Mouse (Mus musculus) kidney, postnatal 14 days (tissue): ENCODE data around the gene Aff1.

Experiments used
- DNase-seq: peaks from one replicate; pipeline ENCODE4 v3.0.0; 2022; ENCODE audit warnings: mixed read lengths

The Aff1 gene

DNA sequence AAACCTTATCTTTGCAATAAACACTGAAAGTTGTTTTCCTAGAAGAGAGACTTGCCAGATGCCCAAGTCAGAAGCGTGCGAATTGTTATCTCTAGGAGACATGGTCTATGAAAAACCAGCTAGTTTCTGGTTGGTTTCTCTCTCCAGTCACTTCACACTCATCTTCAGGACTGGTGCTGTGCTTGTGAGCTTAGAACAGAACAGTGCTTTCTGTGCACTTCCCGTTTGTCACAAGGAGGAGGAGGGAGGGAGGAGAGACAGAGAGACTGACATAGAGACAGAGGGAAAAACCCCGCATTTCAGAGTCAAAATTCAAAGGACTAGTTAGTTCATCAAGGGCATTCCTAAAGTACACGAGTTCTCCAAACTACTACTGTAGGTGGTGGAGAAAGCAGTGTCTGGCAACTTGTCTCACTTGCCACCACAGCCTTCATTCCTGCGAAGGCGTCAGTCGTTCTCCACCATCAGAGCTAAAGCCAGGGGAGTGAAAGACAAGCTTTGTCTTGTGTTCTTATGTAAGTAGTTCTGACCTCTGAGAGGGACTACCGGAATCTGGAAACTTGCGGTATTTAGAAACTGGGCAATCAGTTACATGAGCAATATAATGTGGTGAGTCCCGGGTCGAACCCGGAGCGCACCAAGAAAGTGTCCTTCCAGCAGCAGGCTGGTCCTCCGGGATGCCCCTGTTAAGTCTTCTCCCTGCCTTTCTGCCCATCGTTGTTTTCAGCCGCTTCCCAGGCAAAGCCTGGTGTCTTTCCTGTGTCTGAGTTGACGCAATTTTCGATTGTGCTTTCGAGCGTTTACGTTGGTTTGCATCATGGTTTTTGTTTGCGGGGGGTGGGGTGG is 60.7 kb downstream of the Aff1 start:
- DNase-seq: peak; percentile 60

DNA sequence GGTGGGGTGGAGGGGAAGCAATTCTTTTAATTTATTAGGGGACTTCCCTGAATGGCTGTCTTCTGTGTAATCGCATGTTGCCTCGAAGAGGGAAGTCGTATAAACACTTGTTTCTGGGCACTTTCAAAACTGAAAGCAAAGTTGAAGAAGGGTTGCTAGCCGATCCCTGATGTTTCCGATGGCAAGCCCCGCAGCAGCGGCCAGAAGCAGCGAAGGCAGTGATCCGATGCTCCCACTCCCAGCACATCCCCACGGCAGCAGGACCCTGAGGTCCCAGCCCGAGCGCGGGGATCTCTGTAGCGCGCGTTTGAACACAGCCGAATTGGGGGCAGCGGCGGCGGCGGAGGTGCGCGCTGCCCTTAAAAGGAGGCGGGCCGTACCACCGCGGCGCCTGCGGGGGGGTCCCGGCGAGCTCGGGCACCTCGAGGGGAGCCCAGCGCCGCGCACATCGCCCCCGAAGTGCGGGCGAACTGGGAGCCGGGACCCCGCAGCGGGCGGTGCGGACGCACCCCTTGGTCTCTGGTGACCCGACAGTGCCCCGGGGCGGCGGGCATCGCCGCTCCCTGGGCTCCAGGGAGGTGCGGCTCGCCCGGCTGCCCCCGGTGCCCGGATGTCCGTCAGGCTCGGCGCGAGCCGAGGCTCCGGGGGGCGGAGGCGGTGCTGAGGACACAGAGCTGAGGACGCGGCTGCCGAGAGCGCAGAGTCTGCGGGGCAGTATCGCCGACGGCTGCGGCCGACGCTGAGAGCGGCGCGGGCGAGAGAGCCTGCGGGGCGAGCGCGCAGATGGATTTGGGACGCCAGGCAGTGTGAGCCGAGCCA is 61.5 kb downstream of the Aff1 start:
- DNase-seq: peak; percentile 95

GRCm38 (mm10) chr5:103754330-103755134 is 62.4 kb downstream of the Aff1 start:
- peak; percentile 78 for DNase-seq

- DNase-seq: no peak
Observed at GRCm38 (mm10) chr5:103755135-103755487, 62.9 kb downstream of the Aff1 start.

- DNase-seq: no peak
Observed at GRCm38 (mm10) chr5:103756231-103756714, 64.1 kb downstream of the Aff1 start.

GRCm38 (mm10) chr5:103758491-103758890 is 66.3 kb downstream of the Aff1 start:
- DNase-seq: no peak

GRCm38 (mm10) chr5:103759489-103760424 is 67.6 kb downstream of the Aff1 start:
- no peak for DNase-seq

GRCm38 (mm10) chr5:103760425-103761131 is 68.4 kb downstream of the Aff1 start:
- DNase-seq: peak; percentile 69

DNA sequence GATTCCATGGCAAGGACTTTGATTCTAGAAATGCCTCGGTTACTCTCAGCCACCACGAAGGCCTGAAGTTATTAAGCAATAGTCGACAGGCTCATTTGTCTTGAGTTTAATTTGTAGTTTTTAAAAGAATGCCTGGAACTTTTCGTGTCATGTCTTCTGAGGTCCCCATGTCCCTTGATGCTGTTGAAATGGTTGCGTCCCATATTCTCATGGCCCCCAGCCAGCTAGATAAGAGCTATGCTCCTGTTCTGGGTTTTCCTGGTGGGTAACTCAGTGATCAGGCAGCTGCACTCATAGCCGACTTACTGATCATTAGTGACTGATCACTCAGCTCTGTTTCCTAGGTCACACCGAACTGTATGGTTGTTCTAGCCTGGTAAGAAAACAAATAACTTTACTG is 69.6 kb downstream of the Aff1 start:
- DNase-seq: no peak

GRCm38 (mm10) chr5:103762850-103763254 is 70.7 kb downstream of the Aff1 start:
- no peak for DNase-seq

DNA sequence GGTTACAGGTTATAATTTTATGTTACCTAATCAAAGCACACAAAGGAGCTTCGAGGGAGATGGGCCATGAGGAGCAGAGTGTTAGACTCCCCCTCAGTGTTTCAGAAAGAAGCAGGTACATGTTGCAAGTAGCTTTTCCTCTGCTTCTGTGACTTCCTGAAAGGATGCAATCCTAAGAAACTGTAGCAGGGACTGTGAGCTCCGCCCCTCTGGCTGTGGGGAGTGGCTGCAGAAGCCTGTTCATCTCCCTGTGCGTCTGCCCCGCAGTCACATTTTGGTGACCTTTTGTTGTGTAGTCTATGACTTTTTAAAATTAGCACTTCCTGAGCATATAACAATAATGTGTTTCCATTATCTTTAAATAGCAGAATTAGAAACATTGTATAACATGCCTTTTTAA is 73.2 kb downstream of the Aff1 start:
- no peak for DNase-seq

DNA sequence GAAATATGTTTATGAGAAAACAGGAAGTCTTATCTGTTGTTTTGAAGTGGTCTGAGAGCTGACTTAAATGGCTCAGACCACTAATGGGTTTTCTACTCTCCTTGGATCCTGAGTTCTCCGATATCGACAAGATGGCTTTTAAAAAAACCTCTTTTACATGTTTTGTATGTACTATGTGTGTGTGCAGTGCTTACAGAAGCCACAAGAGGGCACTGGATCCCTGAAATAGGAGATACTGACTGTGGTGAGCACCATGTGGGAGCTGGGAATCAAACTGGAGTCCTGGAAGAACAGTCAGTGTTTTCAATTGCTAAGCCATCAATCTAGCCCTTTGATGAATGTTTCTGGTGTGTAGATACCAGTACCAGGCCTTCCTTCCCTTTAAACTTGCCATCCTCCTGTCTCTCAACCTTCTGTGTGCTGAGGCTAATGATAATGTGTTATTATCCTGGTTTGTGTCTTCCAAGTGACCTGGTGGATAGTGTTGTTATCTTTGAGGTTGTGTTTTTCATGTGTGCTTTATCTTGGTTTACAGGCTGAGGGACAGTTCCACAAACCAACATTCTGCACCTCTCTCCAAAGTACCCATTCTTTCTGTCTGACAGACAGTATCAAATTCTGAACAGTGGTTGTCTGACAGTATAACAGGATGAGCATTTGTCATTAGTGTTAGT is 73.7 kb downstream of the Aff1 start:
- DNase-seq: no peak

- DNase-seq: no peak
Observed at GRCm38 (mm10) chr5:103766432-103766815, 74.2 kb downstream of the Aff1 start.

DNA sequence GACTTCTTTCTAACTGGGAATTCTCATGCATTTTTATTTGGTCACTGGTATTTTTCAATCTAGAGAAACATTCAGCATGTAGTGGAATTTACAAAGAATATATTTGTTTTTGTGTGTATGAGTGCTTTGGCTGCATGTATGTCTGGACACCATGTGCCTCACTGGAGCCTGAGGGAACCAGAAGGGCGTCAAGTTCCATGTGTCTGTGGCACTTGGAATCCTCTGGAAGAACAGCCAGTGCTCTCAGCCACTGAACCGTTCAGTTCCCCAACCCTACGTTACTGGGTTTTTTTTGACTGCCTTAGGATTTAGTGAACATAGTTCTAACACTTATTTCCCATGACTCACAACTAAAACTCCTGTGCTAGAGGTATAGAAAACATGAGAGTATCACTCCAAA is 76.8 kb downstream of the Aff1 start:
- DNase-seq: no peak

DNA sequence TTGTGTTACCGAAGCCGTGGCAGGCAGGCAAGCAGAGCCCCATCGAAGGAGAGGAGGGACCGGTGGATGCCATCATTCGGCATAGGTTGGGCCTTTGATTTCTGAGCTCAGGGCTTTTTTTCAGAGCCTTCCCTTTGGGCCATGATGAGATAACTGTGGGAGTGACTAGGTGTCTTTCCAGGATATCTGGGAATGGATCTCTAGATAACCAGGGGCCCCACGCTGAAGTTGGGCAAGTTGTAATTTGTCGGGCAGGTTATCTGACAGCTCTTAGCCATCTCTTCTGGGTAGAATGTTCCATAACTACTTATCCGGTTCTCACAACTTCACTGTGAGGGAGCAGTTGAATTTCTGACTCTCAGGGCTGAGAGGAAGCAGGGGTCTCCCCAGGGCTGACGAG is 77.5 kb downstream of the Aff1 start:
- DNase-seq: no peak

- DNase-seq: peak; percentile 55
Observed at GRCm38 (mm10) chr5:103770447-103771222, 78.5 kb downstream of the Aff1 start.

- no peak for DNase-seq
Observed at GRCm38 (mm10) chr5:103771380-103771779, 79.2 kb downstream of the Aff1 start.

DNA sequence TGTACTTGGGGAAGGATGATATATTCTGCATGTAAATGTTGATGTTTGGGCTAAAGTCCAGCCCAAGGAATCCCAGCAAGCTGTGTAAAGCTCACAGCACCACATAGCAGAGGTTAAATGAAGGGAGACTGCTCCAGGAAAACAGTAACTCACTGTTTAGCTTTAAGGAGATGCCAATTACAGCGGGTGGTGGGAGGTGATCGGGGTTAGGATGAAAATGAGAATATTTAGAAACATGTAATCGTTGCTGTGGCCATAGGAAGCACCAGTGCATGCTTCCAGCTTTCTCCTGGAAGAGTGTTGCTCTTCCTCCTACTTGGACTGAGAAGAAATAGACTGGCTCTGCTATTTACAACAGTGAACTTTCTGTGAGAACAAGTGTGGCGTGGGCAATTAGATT is 80.1 kb downstream of the Aff1 start:
- DNase-seq: peak; percentile 54

DNA sequence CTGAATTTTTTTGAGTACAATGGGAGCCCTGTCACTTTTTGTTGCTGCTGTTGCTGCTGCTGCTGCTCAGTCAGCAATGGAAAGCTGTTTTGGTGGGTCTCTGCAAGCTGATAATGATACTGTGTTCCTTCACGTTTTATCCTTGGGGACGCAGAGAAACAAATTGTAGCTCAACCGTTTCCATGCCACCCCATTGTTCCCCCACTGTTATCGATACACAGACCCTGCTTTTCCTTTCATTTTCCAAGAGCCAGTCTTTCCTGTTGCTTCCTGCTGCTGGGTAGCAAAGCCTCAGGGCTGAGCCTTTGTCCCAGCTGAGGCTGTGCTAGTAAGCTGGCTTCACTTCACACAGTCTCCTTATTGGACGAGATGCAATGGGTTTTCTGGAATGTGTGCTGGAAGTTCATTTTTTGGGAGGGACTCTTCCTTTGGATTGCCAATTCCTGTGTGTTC is 81.0 kb downstream of the Aff1 start:
- peak; percentile 66 for DNase-seq
